Mouse (Mus musculus) Patski (cell line): Measurements from ENCODE around the gene Tex38. TPM values are rescaled to one million over a fixed set of nuclear protein-coding genes. Genes with fewer than 3 reads are reported as not detected.
A peak's percentile ranks its signal among the peaks of the same experiment; 100 is the strongest.

Experiments used
- ATAC-seq: fragments of 100-300 bp; one replicate; pipeline ENCODE4 v1.8.0; 2021
- CTCF ChIA-PET: fragments of 350-600 bp; sonication (Branson Sonifier 250); formaldehyde crosslinking; loops from one replicate; lab custom pipeline; 2022; ENCODE audit warnings: inconsistent platforms; lab: Charles Lee
- POLR2A ChIA-PET: fragments of 350-600 bp; sonication (Branson Sonifier 250); formaldehyde crosslinking; loops from one replicate; lab custom pipeline; 2022; ENCODE audit warnings: antibody characterized with exemption, inconsistent platforms; lab: Charles Lee
- DNase-seq: peaks from one replicate; pipeline ENCODE4 v3.0.0-alpha.2; 2011; ENCODE audit warnings: low read depth, low spot score
- H3K27me3 ChIP-seq: fragments of 371-371 bp; one replicate; pipeline ENCODE4 v1.5.1; 2021
- CTCF ChIP-seq: fragments of 100-300 bp; IDR thresholded peaks from one replicate; pipeline ENCODE4 v1.5.1; 2021
- in situ Hi-C: fragments of 300-500 bp; cut with MboI; formaldehyde crosslinking; loops from 3 replicates; pipeline ENCODE4 v1.11.1; 2018; ENCODE audit warnings: low pct_unique_long_range_greater_than_20kb, mixed read lengths
- polyA plus RNA-seq: library from polyadenylated mRNA; unstranded; gene quantifications from one replicate; pipeline ENCODE4 v1.2.3, GENCODE M21; 2021

The Tex38 gene
- polyA plus RNA-seq, 1 experiment from 2014 or later, result 0.83 TPM

GRCm38 (mm10) chr4:115820199-115820598 lies 39.4 kb upstream of the Tex38 start:
- no peaks in the 10 kb centered on the region for H3K27me3 ChIP-seq
- ATAC-seq (no peak), DNase-seq (no peak)
- POLR2A ChIA-PET, result no interaction called here
- CTCF ChIA-PET, result no interaction called here
- in situ Hi-C loops, result no loop called here
- no peak for TF ChIP-seq CTCF

- POLR2A ChIA-PET, result no interaction called here
- CTCF ChIA-PET, result interaction anchor here (0.7 kb wide), 1 partner anchor 32 kb away, joined by 3 read pairs; no protein-coding TSS in a partner anchor
- in situ Hi-C loops, result no loop called here
These were observed 34.8 kb upstream of the Tex38 start for GRCm38 (mm10) chr4:115815606-115816005.

GRCm38 (mm10) chr4:115812326-115812725 lies 31.5 kb upstream of the Tex38 start:
- in situ Hi-C loops, result no loop called here
- no peak for ATAC-seq

More at GRCm38 (mm10) chr4:115815606-115816005, 34.8 kb upstream of the Tex38 start:
- TF ChIP-seq CTCF, result no peak
- ATAC-seq (no peak), DNase-seq (no peak)
- no peaks in the 10 kb centered on the region for H3K27me3 ChIP-seq

GRCm38 (mm10) chr4:115799981-115800380 lies 19.2 kb upstream of the Tex38 start:
- DNase-seq (no peak), ATAC-seq (no peak)
- in situ Hi-C loops, result no loop called here
- no peak for TF ChIP-seq CTCF
- H3K27me3 ChIP-seq, result no peaks in the 10 kb centered on the region
- ChIA-PET CTCF (interaction anchor here (0.8 to 1.0 kb wide), 2 partner anchors 11 to 14 kb away, joined by 3 to 5 read pairs; no protein-coding TSS in a partner anchor), POLR2A (no interaction called here)

More at GRCm38 (mm10) chr4:115812326-115812725, 31.5 kb upstream of the Tex38 start:
- no peaks in the 10 kb centered on the region for H3K27me3 ChIP-seq
- TF ChIP-seq CTCF, result no peak
- CTCF ChIA-PET, result no interaction called here
- no peak for DNase-seq
- POLR2A ChIA-PET, result no interaction called here

- POLR2A ChIA-PET, result no interaction called here
- H3K27me3 ChIP-seq, result no peaks in the 10 kb centered on the region
- TF ChIP-seq CTCF, result no peak
- ATAC-seq (no peak), DNase-seq (no peak)
- CTCF ChIA-PET, result interaction anchor here (2.4 kb wide), 1 partner anchor 63 kb away, joined by 4 read pairs; no protein-coding TSS in a partner anchor
- in situ Hi-C loops, result no loop called here
These were observed 14.5 kb upstream of the Tex38 start for GRCm38 (mm10) chr4:115795360-115795759.

GRCm38 (mm10) chr4:115790864-115791263 lies 10.0 kb upstream of the Tex38 start:
- ChIA-PET CTCF (no interaction called here), POLR2A (no interaction called here)
- no peak for TF ChIP-seq CTCF
- in situ Hi-C loops, result no loop called here
- DNase-seq (no peak), ATAC-seq (no peak)
- H3K27me3 ChIP-seq, result no peaks in the 10 kb centered on the region

- ChIA-PET CTCF (interaction anchor here (1.0 kb wide), 1 partner anchor 14 kb away, joined by 3 read pairs; no protein-coding TSS in a partner anchor), POLR2A (interaction anchor here (1.8 to 2.4 kb wide), 2 partner anchors 18 to 42 kb away, joined by 6 to 11 read pairs; partner anchors contain the start of gene Mob3c)
- no peak for DNase-seq
- peak; percentile 31 for ATAC-seq
- H3K27me3 ChIP-seq, result no peaks in the 10 kb centered on the region
- in situ Hi-C loops, result no loop called here
- TF ChIP-seq CTCF, result no peak
These were observed 4.8 kb upstream of the Tex38 start for GRCm38 (mm10) chr4:115785511-115786034.

- TF ChIP-seq CTCF, result peak; percentile 35
- no peaks in the 10 kb centered on the region for H3K27me3 ChIP-seq
- POLR2A ChIA-PET, result interaction anchor here (0.7 to 2.4 kb wide), 4 partner anchors 17 to 785 kb away, joined by 3 to 11 read pairs (median 4); partner anchors contain the start of genes Mob3c and Stil
- DNase-seq (no peak), ATAC-seq (peak; percentile 67)
- in situ Hi-C loops, result no loop called here
- CTCF ChIA-PET, result interaction anchor here (1.0 to 1.3 kb wide), 3 partner anchors 10 to 47 kb away, joined by 3 to 6 read pairs (median 4); partner anchors contain the start of gene Efcab14
These were observed 4.1 kb upstream of the Tex38 start, which contains the start of gene Atpaf1 for GRCm38 (mm10) chr4:115784769-115785510. Atpaf1 (plus strand) TSS chr4:115784812.

GRCm38 (mm10) chr4:115782026-115782805 lies 1.4 kb upstream of the Tex38 start:
- H3K27me3 ChIP-seq, result no peaks in the 10 kb centered on the region
- POLR2A ChIA-PET, result no interaction called here
- no peak for ATAC-seq

GRCm38 (mm10) chr4:115780269-115780668 lies 549 bp downstream of the Tex38 start:
- DNase-seq, result no peak
- in situ Hi-C loops, result no loop called here
- ChIA-PET CTCF (no interaction called here), POLR2A (no interaction called here)
- no peak for TF ChIP-seq CTCF
- ATAC-seq, result no peak
- no peaks in the 10 kb centered on the region for H3K27me3 ChIP-seq

More at GRCm38 (mm10) chr4:115782026-115782805, 1.4 kb upstream of the Tex38 start:
- no peak for DNase-seq
- in situ Hi-C loops, result no loop called here
- CTCF ChIA-PET, result no interaction called here
- TF ChIP-seq CTCF, result no peak
